Mouse (Mus musculus): ENCODE results near the gene Ncl. TPM values are rescaled to one million over a fixed set of nuclear protein-coding genes. Genes with fewer than 3 reads are reported as not detected.
"Not testable (repeated sequence)": the region's sequence is repeated elsewhere in the genome, so short reads cannot be mapped to it uniquely, and the experiment has no call there.

Gene Ncl
- polyA plus RNA-seq, 1 experiment from 2014 or later, result 410 TPM

- Histone ChIP-seq H3K9me3 (ENCODE audit: control insufficient read depth, low read length) (no peaks in the 10 kb centered on the region), H3K36me3 (ENCODE audit: control insufficient read depth, insufficient read depth, low read length) (peaks cover 15% of the 10 kb centered on the region), H3K4me2 (ENCODE audit: low read depth, low read length, severe bottlenecking) (no peak overlapping the region), H3K9ac (ENCODE audit: low read length) (no peak overlapping the region), H3K4me1 (replicated peaks; ENCODE audit: control insufficient read depth, insufficient read depth, low read length) (no peaks in the 10 kb centered on the region), H3K4me3 (ENCODE audit: low read depth, low read length) (no peak overlapping the region), H3K27me3 (ENCODE audit: control insufficient read depth, insufficient read depth, low read length) (no peaks in the 10 kb centered on the region), H3K27ac (ENCODE audit: low read depth, low read length) (no peak overlapping the region)
- 91% methylated on average over 4 of the region's 4 CpGs for WGBS
- DNase-seq (ENCODE audit: low spot score) (no peak), ATAC-seq (replicated peaks; ENCODE audit: low FRiP score) (no peak)
These were observed 14.1 kb downstream of the Ncl start for GRCm38 (mm10) chr1:86345069-86345468.

DNA sequence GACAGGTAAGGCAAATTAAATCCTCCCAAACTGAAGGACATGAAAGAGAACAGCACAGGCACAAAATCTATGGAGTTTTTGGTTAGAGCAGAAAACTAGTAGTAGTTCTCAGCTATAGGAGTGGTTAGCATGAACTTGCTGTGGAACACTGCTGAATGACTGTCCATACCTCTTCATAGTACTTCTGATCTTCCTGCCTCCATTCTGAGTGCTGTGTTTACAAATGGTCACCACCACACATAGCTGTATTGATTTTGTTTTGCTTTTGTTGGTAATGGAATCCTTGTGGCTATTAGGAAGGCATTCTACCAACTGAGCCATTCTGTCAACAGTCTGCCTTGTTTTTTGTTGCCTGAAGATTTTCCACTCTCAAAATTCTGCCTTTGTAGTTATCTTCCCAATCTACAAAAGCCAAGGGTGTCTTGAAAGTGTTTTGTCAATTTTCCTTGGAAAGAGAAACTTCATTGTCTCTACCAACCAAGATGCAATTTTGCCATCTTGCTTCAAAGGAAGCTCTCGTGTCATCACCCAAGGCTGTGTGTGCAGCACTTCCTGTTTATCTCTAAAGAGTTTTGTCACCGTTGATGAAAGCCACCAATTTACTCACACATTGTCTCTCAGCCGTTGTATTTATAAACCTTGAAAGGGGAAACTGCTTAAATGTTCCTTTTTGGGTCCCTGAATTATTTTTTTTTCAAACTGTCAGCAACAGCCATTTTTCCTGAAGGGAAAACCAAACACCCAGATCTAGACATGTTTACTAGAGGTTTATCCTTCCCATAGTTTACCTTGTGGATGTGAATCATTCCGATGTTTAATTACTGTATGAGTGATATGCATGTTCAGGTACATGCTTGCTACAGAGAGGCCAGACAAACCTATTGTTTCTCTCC, 15.0 kb downstream of the Ncl start:
- H3K4me1 ChIP-seq (replicated peaks; ENCODE audit: control insufficient read depth, insufficient read depth, low read length), result no peaks in the 10 kb centered on the region
- no peak overlapping the region for H3K4me3 ChIP-seq (ENCODE audit: low read depth, low read length)
- peaks cover 11% of the 10 kb centered on the region; the same call in 1 of the 2 replicates for H3K36me3 ChIP-seq (ENCODE audit: control insufficient read depth, insufficient read depth, low read length)
- no peaks in the 10 kb centered on the region for H3K9me3 ChIP-seq (ENCODE audit: control insufficient read depth, low read length)
- 82% methylated on average over 4 of the region's 4 CpGs for WGBS
- ATAC-seq (replicated peaks; ENCODE audit: low FRiP score) (no peak), DNase-seq (ENCODE audit: low spot score) (no peak)
- H3K9ac ChIP-seq (ENCODE audit: low read length), result no peak overlapping the region
- H3K4me2 ChIP-seq (ENCODE audit: low read depth, low read length, severe bottlenecking), result no peak overlapping the region
- H3K27ac ChIP-seq (ENCODE audit: low read depth, low read length), result no peak overlapping the region
- no peaks in the 10 kb centered on the region for H3K27me3 ChIP-seq (ENCODE audit: control insufficient read depth, insufficient read depth, low read length)

DNA sequence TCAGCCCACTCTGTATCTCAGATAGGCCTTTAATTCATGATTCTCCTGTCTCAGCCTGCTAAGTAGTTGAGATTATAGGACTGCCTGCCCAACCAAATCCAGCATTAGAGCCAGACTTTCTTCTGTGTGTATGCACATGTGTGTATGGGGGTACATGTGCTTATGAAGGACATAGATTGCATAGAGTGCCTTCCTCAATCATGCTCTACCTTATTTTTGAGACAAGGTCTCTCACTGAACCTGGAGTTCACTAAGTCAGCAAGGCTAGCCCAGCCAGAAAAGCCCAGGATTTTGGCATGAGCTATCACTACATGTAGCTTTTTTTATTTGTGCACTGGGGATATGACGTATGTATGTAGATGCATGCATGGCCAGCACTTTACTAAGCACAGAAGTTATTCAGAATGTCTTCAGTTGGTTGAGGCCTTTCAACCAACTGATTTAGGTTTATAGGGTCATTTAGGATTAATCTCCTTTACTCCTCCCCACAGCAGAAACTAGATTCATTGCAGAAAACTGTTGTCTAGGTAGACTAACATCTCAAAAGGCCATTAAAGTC, 16.0 kb downstream of the Ncl start:
- 100% methylated on average over 1 of the region's 1 CpGs for WGBS
- H3K9ac ChIP-seq (ENCODE audit: low read length), result no peak overlapping the region
- no peaks in the 10 kb centered on the region for H3K27me3 ChIP-seq (ENCODE audit: control insufficient read depth, insufficient read depth, low read length)
- no peaks in the 10 kb centered on the region for H3K4me1 ChIP-seq (replicated peaks; ENCODE audit: control insufficient read depth, insufficient read depth, low read length)
- H3K4me3 ChIP-seq (ENCODE audit: low read depth, low read length), result no peak overlapping the region
- H3K9me3 ChIP-seq (ENCODE audit: control insufficient read depth, low read length), result no peaks in the 10 kb centered on the region
- ATAC-seq (replicated peaks; ENCODE audit: low FRiP score), result no peak
- H3K27ac ChIP-seq (ENCODE audit: low read depth, low read length), result no peak overlapping the region
- no peak overlapping the region for H3K4me2 ChIP-seq (ENCODE audit: low read depth, low read length, severe bottlenecking)
- H3K36me3 ChIP-seq (ENCODE audit: control insufficient read depth, insufficient read depth, low read length), result peaks cover 7% of the 10 kb centered on the region; the same call in 1 of the 2 replicates
- no peak for DNase-seq (ENCODE audit: low spot score)

GRCm38 (mm10) chr1:86342371-86342770, 16.8 kb downstream of the Ncl start:
- ATAC-seq (replicated peaks; ENCODE audit: low FRiP score), result no peak
- Histone ChIP-seq H3K4me1 (replicated peaks; ENCODE audit: control insufficient read depth, insufficient read depth, low read length) (no peaks in the 10 kb centered on the region), H3K9ac (ENCODE audit: low read length) (no peak overlapping the region), H3K27me3 (ENCODE audit: control insufficient read depth, insufficient read depth, low read length) (no peaks in the 10 kb centered on the region), H3K27ac (ENCODE audit: low read depth, low read length) (no peak overlapping the region), H3K4me2 (ENCODE audit: low read depth, low read length, severe bottlenecking) (no peak overlapping the region), H3K36me3 (ENCODE audit: control insufficient read depth, insufficient read depth, low read length) (no peaks in the 10 kb centered on the region; the same call in 1 of the 2 replicates), H3K9me3 (ENCODE audit: control insufficient read depth, low read length) (no peaks in the 10 kb centered on the region), H3K4me3 (ENCODE audit: low read depth, low read length) (no peak overlapping the region)
- no peak for DNase-seq (ENCODE audit: low spot score)
- WGBS, result 94% methylated on average over 2 of the region's 2 CpGs

DNA sequence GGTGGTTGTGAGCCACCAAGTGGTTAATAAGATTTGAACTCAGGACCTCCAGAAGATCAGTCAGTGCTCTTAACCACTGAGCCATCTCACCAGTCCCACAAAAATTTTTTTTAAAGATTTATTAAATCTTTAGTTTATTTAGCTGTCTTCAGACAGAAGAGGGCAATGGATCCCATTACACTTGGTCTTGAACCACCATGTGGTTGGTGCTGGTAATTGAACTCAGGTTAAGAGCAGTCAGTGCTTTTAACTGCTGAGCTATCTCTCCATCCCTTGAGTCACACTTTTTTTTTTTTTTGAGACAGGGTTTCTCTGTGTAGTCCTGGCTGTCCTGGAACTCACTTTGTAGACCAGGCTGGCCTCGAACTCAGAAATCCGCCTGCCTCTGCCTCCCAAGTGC, 18.1 kb downstream of the Ncl start:
- 92% methylated on average over 2 of the region's 2 CpGs for WGBS
- H3K4me3 ChIP-seq (ENCODE audit: low read depth, low read length); H3K27me3 ChIP-seq (ENCODE audit: control insufficient read depth, insufficient read depth, low read length); H3K4me2 ChIP-seq (ENCODE audit: low read depth, low read length, severe bottlenecking); DNase-seq (ENCODE audit: low spot score); H3K9ac ChIP-seq (ENCODE audit: low read length); H3K36me3 ChIP-seq (ENCODE audit: control insufficient read depth, insufficient read depth, low read length); H3K9me3 ChIP-seq (ENCODE audit: control insufficient read depth, low read length); ATAC-seq (replicated peaks; ENCODE audit: low FRiP score); H3K4me1 ChIP-seq (replicated peaks; ENCODE audit: control insufficient read depth, insufficient read depth, low read length); H3K27ac ChIP-seq (ENCODE audit: low read depth, low read length): not testable (repeated sequence)

GRCm38 (mm10) chr1:86339156-86339812, 19.9 kb downstream of the Ncl start:
- DNase-seq (ENCODE audit: low spot score) (peak; percentile 81), ATAC-seq (replicated peaks; ENCODE audit: low FRiP score) (peak; percentile 72)
- Histone ChIP-seq H3K9me3 (ENCODE audit: control insufficient read depth, low read length) (no peaks in the 10 kb centered on the region), H3K27ac (ENCODE audit: low read depth, low read length) (no peak overlapping the region), H3K9ac (ENCODE audit: low read length) (no peak overlapping the region), H3K4me1 (replicated peaks; ENCODE audit: control insufficient read depth, insufficient read depth, low read length) (no peaks in the 10 kb centered on the region), H3K27me3 (ENCODE audit: control insufficient read depth, insufficient read depth, low read length) (no peaks in the 10 kb centered on the region), H3K36me3 (ENCODE audit: control insufficient read depth, insufficient read depth, low read length) (no peaks in the 10 kb centered on the region), H3K4me2 (ENCODE audit: low read depth, low read length, severe bottlenecking) (no peak overlapping the region), H3K4me3 (ENCODE audit: low read depth, low read length) (no peak overlapping the region)
- WGBS, result 24% methylated on average over 4 of the region's 4 CpGs

DNA sequence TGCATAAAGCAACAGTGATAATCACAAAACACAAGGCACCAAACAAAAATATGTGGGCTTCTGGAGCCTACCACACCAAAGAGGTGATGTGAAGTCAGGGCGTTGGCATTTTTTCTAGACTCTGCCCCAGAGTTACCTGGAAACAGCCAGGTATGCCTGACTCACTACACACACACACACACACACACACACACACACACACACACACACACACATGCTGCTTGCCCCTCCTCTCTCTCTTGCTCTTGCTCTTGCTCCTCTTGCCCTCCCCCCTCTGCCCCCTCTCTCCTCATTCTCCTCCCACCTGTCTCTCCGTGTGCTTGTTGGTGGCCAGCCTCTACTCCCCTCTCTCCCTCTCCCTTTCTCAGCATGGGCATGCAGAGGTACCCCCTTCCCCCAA, 22.9 kb downstream of the Ncl start:
- Histone ChIP-seq H3K4me2 (ENCODE audit: low read depth, low read length, severe bottlenecking) (no peak overlapping the region), H3K4me1 (replicated peaks; ENCODE audit: control insufficient read depth, insufficient read depth, low read length) (no peaks in the 10 kb centered on the region), H3K4me3 (ENCODE audit: low read depth, low read length) (no peak overlapping the region), H3K27me3 (ENCODE audit: control insufficient read depth, insufficient read depth, low read length) (no peaks in the 10 kb centered on the region), H3K27ac (ENCODE audit: low read depth, low read length) (no peak overlapping the region), H3K9me3 (ENCODE audit: control insufficient read depth, low read length) (no peaks in the 10 kb centered on the region), H3K36me3 (ENCODE audit: control insufficient read depth, insufficient read depth, low read length) (no peaks in the 10 kb centered on the region), H3K9ac (ENCODE audit: low read length) (no peak overlapping the region)
- WGBS, result 40% methylated on average over 2 of the region's 2 CpGs
- no peak for DNase-seq (ENCODE audit: low spot score)
- ATAC-seq (replicated peaks; ENCODE audit: low FRiP score), result no peak

DNA sequence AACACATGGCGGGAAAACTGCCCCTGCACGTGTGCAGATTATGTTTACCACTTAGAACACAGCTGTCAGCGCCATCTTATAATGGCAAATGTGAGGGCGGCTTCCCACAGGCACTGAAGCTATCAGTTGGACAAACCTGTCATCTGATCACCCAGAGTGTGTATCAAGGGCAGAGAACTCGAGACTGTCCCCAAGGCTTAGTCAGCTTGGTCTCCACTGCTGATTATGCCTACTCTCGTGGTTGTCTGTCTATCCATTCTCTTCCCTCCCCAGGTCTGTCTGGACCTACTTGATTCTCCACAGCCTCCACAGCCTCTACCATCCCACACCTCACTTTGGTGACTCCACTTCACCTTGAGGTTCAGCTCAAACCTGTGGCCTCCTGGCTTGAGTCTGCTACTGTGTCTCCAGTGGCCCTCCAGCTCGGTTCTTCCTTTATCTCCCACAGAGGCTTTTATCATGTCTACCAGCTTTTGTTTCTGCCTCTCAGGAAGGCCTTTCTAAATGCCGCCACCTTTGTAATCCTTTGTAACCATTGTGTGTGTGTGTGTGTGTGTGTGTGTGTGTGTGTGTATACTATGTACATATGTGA, 38.3 kb downstream of the Ncl start:
- no peak overlapping the region for H3K9ac ChIP-seq (ENCODE audit: low read length)

More for the DNA sequence above, 38.3 kb downstream of the Ncl start:
- DNase-seq (ENCODE audit: low spot score) (no peak), ATAC-seq (replicated peaks; ENCODE audit: low FRiP score) (no peak)
- Histone ChIP-seq H3K4me2 (ENCODE audit: low read depth, low read length, severe bottlenecking) (no peak overlapping the region), H3K9me3 (ENCODE audit: control insufficient read depth, low read length) (no peaks in the 10 kb centered on the region), H3K27ac (ENCODE audit: low read depth, low read length) (no peak overlapping the region), H3K4me1 (replicated peaks; ENCODE audit: control insufficient read depth, insufficient read depth, low read length) (no peaks in the 10 kb centered on the region), H3K36me3 (ENCODE audit: control insufficient read depth, insufficient read depth, low read length) (no peaks in the 10 kb centered on the region), H3K27me3 (ENCODE audit: control insufficient read depth, insufficient read depth, low read length) (no peaks in the 10 kb centered on the region), H3K4me3 (ENCODE audit: low read depth, low read length) (no peak overlapping the region)
- 88% methylated on average over 6 of the region's 8 CpGs for WGBS
